Mouse (Mus musculus) small intestine, adult 2 months (tissue): ENCODE results near the gene Nr1d2. TPM values are rescaled to one million over a fixed set of nuclear protein-coding genes. Genes with fewer than 3 reads are reported as not detected.

Experiments
- H3K27ac ChIP-seq: fragments of 200-500 bp; 2 replicates; pipeline ENCODE4 v1.5.1; 2012; ENCODE audit warnings: low read depth, low read length, control low read depth, inconsistent platforms; ENCODE audit not compliant: insufficient read depth
- H3K27me3 ChIP-seq: fragments of 200-500 bp; 2 replicates; pipeline ENCODE4 v1.6.1; 2012; ENCODE audit warnings: mild to moderate bottlenecking, moderate library complexity, low read length, inconsistent platforms; ENCODE audit not compliant: control insufficient read depth, insufficient read depth
- H3K36me3 ChIP-seq: fragments of 200-500 bp; 2 replicates; pipeline ENCODE4 v1.6.1; 2012; ENCODE audit warnings: mild to moderate bottlenecking, low read length, control low read depth, inconsistent platforms; ENCODE audit not compliant: control insufficient read depth, insufficient read depth
- H3K4me1 ChIP-seq: fragments of 200-500 bp; 2 replicates; pipeline ENCODE4 v1.6.1; 2012; ENCODE audit warnings: low read length, inconsistent platforms, mixed read lengths; ENCODE audit not compliant: control insufficient read depth, insufficient read depth, insufficient read length
- H3K4me3 ChIP-seq: fragments of 200-500 bp; 2 replicates; pipeline ENCODE4 v1.5.1; 2012; ENCODE audit warnings: low read depth, mild to moderate bottlenecking, control low read depth, inconsistent platforms, low read length, moderate library complexity
- CTCF ChIP-seq: fragments of 200-500 bp; IDR thresholded peaks from 2 replicates; pipeline ENCODE4 v1.5.1; 2012; ENCODE audit warnings: low read depth, mild to moderate bottlenecking, control low read depth, inconsistent platforms, low read length, moderate library complexity, mixed read lengths; ENCODE audit not compliant: insufficient replicate concordance, insufficient read length; ENCODE audit errors: extremely low read depth
- POLR2A ChIP-seq: fragments of 200-500 bp; IDR thresholded peaks from 2 replicates; pipeline ENCODE4 v1.6.1; 2012; ENCODE audit warnings: low read depth, mild to moderate bottlenecking, control low read depth, inconsistent platforms, low read length, moderate library complexity
- WGBS: fragments of 180-500 bp; shearing (Covaris S2); methylation state at CpG from one replicate; pipeline ENCODE4 v1.1.7; 2018; 5-methylcytosine and 5-hydroxymethylcytosine counted together
- polyA plus RNA-seq: library from polyadenylated mRNA; depleted of rRNA; stranded (reverse); fragments of >200 nt; gene quantifications from 2 replicates; pipeline ENCODE4 v1.2.3, GENCODE M21; 2012; rRNA removed

Gene Nr1d2
- polyA plus RNA-seq: 8.3 and 11.9 TPM in 2 replicates

DNA sequence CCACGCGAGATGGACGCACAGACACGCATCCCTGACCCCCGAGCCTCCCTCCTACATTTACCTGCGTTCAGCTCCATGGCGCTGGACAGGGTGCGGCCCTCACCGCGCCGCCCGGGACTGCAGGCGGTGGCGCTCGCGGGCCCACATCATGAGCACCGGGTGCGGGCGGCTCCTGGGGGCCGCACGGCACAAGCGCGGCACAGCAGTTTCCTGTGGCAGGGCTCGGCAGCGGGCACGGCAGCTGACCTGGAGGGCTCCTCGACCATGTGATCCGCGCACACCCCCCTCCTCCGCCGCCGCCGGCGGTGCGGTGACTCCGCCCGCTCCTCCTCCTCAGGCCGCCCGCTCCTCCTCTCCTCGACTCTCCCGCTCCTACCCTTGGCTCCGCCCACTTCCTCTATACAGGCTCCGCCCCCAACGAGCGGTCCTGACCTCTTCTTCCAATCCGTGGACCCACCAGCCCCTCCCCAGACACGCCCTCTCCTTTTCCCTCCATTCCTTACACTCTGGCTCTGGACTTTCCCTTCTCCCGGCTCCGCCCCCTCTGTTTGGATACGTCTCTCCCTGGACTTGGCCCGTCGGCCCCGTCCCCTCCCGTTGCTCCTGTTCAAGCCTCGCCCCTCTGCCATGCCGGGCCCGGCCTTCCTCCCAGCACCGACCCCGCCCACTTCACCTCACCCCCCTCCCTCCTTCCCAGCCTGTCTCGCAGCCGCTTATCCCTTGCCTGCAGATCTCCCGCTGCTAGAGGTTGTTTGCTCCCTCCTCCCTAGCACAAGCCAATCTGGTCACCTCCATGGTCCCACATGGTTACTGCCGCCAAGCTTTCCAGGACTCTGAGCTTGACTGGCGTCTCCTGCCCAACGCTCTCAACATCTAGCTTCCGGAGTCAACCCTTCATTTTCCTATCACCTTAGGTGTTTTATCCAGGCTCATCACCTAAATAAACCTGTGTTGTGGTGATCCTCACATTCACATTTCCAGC is at the start of gene Nr1d2:
Nr1d2 (minus strand) TSS at position 378 of the 982 bp plus-strand sequence.
- no peaks in the 10 kb centered on the region for H3K27me3 ChIP-seq
- peaks cover 9% of the 10 kb centered on the region; the same call in 1 of the 2 replicates for H3K4me1 ChIP-seq
- peak within 1 kb of the TSS; percentile 87 for H3K4me3 ChIP-seq
- no peak for TF ChIP-seq CTCF
- TF ChIP-seq POLR2A: peak; percentile 76
- H3K36me3 ChIP-seq: no peaks in the 10 kb centered on the region
- H3K27ac ChIP-seq: peak within 1 kb of the TSS; percentile 99
- 1% methylated on average over 60 of the region's 66 CpGs for WGBS

DNA sequence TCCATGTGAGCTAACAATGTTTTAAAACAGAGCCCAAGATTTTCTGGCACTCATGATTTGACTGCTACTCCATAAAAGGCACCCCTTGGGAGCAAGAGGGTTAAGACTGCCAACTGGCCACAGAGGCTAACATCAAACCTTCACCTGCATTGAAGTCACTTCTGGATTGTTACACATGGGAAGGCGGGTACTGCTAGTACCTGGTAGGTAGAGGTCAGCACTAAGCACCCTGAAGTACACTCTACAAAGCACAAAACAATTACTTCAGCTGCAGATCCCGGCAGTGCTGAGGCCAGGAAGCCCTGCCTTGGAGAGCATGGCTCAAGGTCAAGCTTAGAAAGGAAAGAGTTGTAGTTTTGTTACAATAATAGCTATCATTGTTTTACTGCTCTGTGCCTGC is 48.5 kb upstream of the Nr1d2 start:
- H3K36me3 ChIP-seq: peaks cover 8% of the 10 kb centered on the region
- H3K27me3 ChIP-seq: no peaks in the 10 kb centered on the region
- TF ChIP-seq POLR2A: no peak
- no peak for TF ChIP-seq CTCF
- no peak overlapping the region for H3K4me3 ChIP-seq
- H3K4me1 ChIP-seq: peaks cover 4% of the 10 kb centered on the region; the same call in 1 of the 2 replicates
- 56% methylated on average over 2 of the region's 2 CpGs for WGBS
- H3K27ac ChIP-seq: no peak overlapping the region

DNA sequence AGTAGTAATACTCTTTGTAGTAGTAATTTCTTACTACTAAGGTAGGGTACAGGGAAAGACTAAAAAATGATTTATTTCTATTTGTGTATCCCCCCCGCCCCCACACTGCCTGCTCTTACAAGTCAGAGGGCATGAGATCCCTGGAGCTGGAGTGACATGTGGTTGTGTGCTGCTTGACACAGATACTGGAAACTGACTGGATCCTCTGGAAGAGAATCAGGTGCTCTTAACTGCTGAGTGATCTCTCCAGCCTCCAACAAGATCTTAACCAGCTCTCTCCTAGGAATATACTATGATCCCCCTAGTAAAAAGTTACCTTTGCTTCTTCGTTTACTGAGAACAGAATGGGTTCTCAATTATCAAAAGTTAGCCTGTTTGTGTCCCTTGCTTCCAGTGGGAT is 47.5 kb upstream of the Nr1d2 start:
- TF ChIP-seq CTCF: no peak
- TF ChIP-seq POLR2A: no peak
- peaks cover 4% of the 10 kb centered on the region; the same call in 1 of the 2 replicates for H3K4me1 ChIP-seq
- H3K27ac ChIP-seq: no peak overlapping the region
- 91% methylated on average over 2 of the region's 2 CpGs for WGBS
- no peak overlapping the region for H3K4me3 ChIP-seq
- peaks cover 13% of the 10 kb centered on the region for H3K36me3 ChIP-seq
- H3K27me3 ChIP-seq: no peaks in the 10 kb centered on the region

DNA sequence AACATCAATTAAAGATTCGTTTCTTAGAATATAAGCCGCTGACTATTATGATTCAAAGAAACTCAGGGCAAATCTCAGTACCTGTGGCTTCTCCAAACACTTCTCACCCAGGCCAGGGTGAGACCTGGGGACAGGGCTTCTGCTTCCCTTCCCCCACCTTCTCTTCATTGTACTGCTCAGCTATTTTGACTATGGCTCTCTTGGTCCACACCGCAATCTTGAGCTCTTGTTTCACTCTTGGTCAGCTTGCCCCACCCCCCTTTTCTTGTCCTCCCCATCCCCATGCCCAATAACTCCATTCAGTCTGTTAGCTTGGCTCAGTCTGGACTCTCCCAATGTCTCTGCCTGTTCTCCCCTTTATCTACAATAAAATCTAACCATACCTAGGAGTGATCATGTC is 46.5 kb upstream of the Nr1d2 start:
- Histone ChIP-seq H3K4me1 (peaks cover 4% of the 10 kb centered on the region; the same call in 1 of the 2 replicates), H3K27ac (no peak overlapping the region), H3K27me3 (no peaks in the 10 kb centered on the region), H3K36me3 (peaks cover 13% of the 10 kb centered on the region), H3K4me3 (no peak overlapping the region)
- 78% methylated on average over 3 of the region's 3 CpGs for WGBS
- TF ChIP-seq CTCF (no peak), POLR2A (no peak)

DNA sequence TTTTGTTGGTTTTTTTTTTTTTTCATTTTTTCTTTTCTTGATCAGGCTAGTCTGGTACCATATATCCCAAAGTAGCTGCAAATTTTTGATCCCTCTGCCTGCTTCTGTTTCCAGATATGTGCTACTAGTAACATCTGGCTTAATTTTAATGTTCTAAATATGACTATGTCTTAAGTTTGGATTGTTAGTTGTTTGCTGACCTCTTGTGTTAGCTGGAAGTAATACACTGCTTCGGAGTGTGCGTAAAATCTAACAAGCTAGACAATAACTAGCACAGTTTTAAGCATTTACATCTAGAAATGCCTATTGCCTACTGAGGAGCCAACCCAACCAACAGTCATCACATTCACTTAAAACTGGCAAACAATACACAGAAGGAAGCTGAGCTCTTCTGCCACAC is 45.7 kb upstream of the Nr1d2 start:
- no peaks in the 10 kb centered on the region for H3K27me3 ChIP-seq
- peaks cover 20% of the 10 kb centered on the region for H3K36me3 ChIP-seq
- no peak overlapping the region for H3K27ac ChIP-seq
- peaks cover 4% of the 10 kb centered on the region; the same call in 1 of the 2 replicates for H3K4me1 ChIP-seq
- WGBS: 73% methylated on average over 2 of the region's 2 CpGs
- H3K4me3 ChIP-seq: no peak overlapping the region
- TF ChIP-seq CTCF: no peak

DNA sequence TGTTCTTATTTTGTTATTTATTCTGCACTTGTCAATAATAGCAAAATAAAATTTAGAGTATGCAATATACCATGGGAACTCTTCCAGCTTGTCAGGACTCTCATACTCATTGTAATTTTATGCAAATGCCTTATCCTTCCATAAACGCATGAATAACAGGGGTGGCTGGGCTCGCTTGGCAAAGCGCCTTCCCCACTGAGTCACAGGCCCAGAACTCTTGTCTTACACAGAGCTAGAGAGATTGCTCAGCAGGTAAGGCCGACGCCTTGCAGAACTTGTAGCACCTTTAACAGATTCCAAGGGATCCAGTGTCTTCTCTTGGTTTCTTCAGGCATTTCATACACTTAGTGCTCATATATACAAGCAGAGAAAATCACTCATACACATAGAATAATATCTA is 41.4 kb upstream of the Nr1d2 start:
- Histone ChIP-seq H3K27ac (no peak overlapping the region), H3K4me3 (no peak overlapping the region), H3K36me3 (peaks cover 35% of the 10 kb centered on the region), H3K4me1 (no peaks in the 10 kb centered on the region), H3K27me3 (no peaks in the 10 kb centered on the region)
- no peak for TF ChIP-seq CTCF
- no peak for TF ChIP-seq POLR2A
- WGBS: 69% methylated on average over 5 of the region's 5 CpGs

DNA sequence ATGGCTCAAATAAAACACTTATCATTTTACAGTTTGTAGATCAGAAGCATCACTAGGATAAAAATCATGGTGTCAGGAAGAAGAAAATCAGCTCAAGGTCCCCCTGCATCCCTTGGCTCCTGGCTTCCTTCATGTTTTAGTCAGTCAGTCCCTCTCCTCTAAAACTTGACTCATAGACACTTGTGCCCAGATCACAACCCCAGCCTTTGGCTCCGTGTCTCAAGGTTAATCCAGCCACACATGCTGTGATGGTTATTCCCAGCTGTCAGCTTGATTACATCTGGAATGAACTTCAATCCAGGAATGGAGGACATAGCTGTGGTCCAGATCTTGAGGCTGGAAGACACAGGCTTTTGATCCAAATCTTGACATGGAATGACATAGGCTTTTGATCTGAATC is 35.6 kb upstream of the Nr1d2 start:
- no peak overlapping the region for H3K27ac ChIP-seq
- peaks cover 15% of the 10 kb centered on the region for H3K36me3 ChIP-seq
- 80% methylated on average over 1 of the region's 1 CpGs for WGBS
- peaks cover 2% of the 10 kb centered on the region; the same call in 1 of the 2 replicates for H3K4me1 ChIP-seq
- TF ChIP-seq CTCF (no peak), POLR2A (no peak)
- H3K4me3 ChIP-seq: no peak overlapping the region
- H3K27me3 ChIP-seq: no peaks in the 10 kb centered on the region
